Mouse (Mus musculus): Measurements from ENCODE around the gene Tfdp1.

- TF ChIP-seq CTCF (IDR thresholded peaks at IDR 0.05) (no peak), POLR2A (IDR thresholded peaks at IDR 0.05; ENCODE audit: insufficient read depth, low read depth, low read length) (no peak), EP300 (IDR thresholded peaks at IDR 0.05; ENCODE audit: insufficient read depth, low read depth, low read length) (no peak)
These were observed 33.1 kb upstream of the Tfdp1 start for GRCm38 (mm10) chr8:13305459-13305858.
